Mouse (Mus musculus) liver, embryonic 18 days (tissue): ENCODE results near the gene Akr1c19. TPM values are rescaled to one million over a fixed set of nuclear protein-coding genes. Genes with fewer than 3 reads are reported as not detected.

Experiments used
- polyA plus RNA-seq: library from polyadenylated mRNA; depleted of rRNA; stranded (reverse); fragments of >200 nt; gene quantifications from 2 replicates; pipeline ENCODE4 v1.2.3, GENCODE M21; 2012; rRNA removed

The Akr1c19 gene
- polyA plus RNA-seq = 7.8 and 9.5 TPM in 2 replicates

DNA sequence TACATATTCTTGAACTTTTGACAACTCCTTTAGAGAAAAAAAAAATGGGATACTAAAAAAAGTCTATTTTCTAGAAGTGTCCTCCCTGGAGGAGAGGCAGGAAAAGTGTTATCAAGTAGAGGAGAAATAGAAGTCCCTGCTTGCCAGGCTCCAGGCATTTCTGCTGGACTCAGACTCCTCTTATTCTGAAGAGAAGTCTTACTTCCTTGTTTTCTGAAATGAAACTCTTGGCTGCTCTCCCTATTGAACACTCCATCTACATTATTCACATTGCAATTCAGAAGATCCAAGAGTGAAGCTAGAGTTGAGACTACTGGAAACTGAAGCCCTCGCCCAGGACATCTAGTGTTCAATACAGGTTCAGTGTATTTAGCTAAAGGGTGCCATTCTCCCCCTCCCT is at the start of gene Akr1c19:
Gene Akr1c19 (plus strand): TSS at position 260 of the 400 bp plus-strand sequence.

GRCm38 (mm10) chr13:4190904-4191303 is 37.6 kb upstream of the Akr1c19 start, which contains the start of gene Akr1c13:
Gene Akr1c13 (plus strand): TSS chr13:4191150.

GRCm38 (mm10) chr13:4279284-4279683 is 50.8 kb downstream of the Akr1c19 start, which contains the start of gene Akr1c12:
Gene Akr1c12 (minus strand): TSS chr13:4279433.

Other genes with a start within 250 kb of the Akr1c19 start
- gene Akr1c14, start 179.7 kb upstream of the Akr1c19 start, polyA plus RNA-seq = 16.7 and 23.6 TPM in 2 replicates
- gene Akr1c18, start 78.0 kb upstream of the Akr1c19 start, polyA plus RNA-seq = 2.5 and 5.1 TPM in 2 replicates
- gene Akr1c13, start 37.5 kb upstream of the Akr1c19 start, polyA plus RNA-seq = 31.8 and 35.3 TPM in 2 replicates
- gene Akr1c12, start 50.7 kb downstream of the Akr1c19 start, polyA plus RNA-seq = 21.8 and 22.7 TPM in 2 replicates
- 26.0 and 48.9 TPM in 2 replicates for gene Akr1c6, start 205.6 kb downstream of the Akr1c19 start, polyA plus RNA-seq